Mouse (Mus musculus) natural killer cell, adult 2 months (primary cell): ENCODE data around the gene Kcnj15.
A peak's percentile ranks its signal among the peaks of the same experiment; 100 is the strongest.

Experiments used
- DNase-seq, 2 experiments: peaks; one replicate each; pipeline ENCODE4 v3.0.0; 2022; ENCODE audit warnings: low spot score in 2 of 2

The Kcnj15 gene

DNA sequence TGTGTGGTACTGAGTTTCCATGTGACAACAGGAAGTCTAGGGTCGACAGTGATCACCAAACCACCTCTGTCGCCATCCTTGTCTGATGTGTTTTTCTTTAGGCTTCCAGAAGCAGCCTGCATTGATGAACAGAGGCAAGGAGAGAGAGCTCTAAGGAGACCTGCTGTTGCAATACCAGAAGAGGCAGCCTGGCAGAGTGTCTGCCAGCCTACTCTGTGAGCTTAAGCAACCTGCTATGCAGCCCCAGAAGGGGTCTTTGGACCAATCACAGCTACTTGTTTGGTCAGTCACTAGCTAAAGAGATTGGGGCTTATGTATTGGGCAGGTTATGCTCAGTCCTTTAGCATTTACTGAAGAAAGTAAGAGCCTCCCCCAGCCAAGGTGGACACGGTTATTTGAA, 11.9 kb upstream of the Kcnj15 start:
- DNase-seq, result no peak

DNA sequence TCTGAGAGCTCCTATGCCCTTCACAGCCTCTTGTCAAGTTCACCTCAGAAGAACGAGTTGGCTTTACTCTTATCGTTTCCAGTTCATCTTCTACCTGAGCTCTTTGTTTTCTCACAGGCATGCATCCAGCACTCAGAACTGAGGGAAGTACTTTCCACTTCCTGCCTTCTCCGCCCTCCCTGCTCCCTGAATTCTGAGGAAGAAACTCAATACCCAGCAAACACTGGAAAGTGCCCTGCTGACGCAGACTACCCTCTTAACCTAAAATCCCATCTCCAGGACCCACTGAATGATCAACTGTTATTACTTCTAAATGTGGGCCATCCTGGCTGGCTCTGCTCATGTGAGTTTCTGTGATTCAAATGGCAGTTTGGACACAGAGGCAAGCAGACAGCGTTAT, 8.7 kb upstream of the Kcnj15 start:
- DNase-seq, result no peak

DNA sequence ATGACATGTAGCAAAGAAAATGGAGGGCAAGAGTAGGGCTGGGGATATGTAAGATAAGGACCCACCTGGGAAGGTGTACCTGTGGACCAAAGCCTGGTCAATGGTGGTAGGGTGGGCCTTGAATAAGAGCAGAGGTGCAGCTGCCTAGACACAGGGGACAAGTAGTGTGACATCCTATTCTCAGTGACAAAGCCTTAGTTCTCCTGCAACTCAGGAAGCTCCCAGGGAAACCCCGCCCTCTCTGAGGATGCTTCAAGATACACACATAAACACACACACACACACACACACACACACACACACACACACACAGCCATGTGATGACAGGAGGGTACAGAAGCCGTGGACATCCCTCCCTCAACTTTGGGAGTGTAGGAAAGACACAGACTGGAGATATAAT, 710 bp upstream of the Kcnj15 start:
- no peak for DNase-seq

DNA sequence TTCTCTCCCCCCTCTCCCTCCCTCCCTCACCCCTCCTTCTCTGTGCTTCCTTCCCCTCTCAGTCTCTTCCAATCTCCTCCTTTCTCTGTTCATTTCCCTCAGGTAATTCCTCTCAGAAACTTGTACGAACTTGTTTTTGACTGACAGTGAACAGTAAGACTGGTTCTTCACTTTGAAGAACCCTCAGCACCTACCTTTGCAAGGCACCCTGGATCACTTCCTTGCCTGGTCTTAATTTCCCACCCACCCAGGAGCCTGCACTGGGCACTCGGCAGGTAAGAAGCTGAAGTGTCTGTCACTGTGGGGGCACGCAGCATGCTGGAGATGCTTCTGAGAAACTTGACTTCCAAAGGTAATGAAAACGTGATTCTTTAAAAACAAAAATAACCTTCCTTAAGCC, 742 bp downstream of the Kcnj15 start:
- DNase-seq, result no peak

DNA sequence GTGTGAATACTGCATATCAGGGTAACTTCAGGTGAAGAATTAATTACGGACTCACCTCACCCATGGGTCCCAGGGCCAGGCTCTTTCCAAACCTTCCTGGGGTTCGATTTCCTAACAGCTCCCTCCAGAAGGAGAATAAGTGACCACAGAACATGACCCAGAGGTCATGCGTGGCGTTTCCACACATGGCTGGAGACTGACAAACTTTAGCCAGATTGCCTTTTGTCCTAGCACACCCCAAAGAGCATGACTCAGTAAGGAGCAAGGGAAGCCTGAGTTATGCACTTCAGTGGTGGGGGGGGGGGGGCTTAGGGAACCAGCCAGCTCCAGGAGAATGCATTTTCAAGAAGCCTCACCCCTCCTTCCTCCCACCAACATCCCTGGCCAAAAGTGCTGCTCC, 2.1 kb downstream of the Kcnj15 start:
- no peak for DNase-seq

DNA sequence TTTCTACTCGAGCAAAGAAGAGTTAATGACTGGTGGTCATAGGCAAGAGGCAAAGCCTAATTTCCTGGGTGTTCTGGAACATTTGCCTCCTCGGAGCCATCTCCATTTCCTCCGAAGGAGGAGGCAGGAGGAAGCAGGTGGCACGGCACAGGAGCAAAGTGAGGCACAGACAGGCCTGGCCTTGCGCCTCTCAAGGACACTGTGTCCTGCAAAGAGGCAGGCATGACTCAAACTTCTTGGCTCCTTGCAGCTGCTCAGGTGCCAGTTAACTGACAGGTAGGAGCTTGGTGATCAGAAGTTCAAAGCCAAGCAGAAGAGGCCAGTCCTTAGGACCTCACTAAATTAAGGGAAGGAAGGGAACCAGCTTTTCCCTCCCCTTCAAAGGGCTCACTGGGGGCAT, 3.3 kb downstream of the Kcnj15 start:
- no peak for DNase-seq

DNA sequence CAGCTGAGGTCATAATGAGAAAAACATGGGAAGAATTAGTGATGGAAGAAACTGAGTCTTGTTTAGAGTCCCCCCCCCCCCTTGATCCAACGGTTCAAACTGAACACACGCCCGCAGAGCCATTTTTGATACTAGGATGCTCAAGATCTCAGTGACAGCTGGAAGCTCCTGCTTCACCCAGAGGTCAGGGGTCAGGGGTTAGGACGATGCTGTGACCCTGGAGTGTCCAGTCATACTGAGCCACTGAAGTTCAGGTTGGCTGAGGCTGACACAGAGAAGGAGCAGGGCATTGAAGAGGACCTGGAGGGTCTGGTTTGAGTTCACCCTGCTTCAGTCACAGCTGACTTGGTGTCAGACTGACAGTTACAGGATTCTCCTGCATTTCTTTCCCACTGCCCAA, 4.4 kb downstream of the Kcnj15 start:
- DNase-seq, result no peak

DNA sequence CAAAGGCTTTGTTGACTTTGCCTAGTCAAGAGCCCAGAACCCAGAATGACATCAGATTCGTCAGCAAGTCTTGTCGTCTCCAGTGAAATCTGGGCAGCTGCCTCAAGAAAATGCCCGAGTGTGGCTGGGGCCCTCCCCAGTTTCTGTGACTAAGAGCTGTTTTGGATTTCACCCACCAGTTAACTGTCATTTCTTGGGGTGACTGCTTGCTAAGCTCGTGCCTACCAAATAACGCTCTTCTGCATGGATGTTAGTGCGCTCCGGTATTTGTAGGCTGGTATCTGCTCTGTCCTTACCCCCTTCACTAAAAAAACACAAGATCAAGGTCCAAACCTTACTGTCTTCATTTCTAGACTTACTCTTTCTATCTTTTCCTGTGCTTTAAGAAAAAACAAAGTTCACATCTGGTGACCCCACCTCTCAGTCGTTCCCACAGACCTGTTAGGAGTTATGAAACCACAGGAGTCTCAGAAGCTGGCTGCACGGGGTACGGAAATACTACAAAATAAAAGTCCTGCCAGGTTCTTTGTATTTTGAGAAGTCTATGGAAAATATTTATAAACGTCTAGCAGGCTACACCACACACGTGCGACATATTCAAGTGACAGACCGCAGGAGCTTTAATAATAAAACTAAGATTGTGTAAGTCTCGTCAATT, 5.5 kb downstream of the Kcnj15 start:
- peak; percentile 25 to 45 for DNase-seq

DNA sequence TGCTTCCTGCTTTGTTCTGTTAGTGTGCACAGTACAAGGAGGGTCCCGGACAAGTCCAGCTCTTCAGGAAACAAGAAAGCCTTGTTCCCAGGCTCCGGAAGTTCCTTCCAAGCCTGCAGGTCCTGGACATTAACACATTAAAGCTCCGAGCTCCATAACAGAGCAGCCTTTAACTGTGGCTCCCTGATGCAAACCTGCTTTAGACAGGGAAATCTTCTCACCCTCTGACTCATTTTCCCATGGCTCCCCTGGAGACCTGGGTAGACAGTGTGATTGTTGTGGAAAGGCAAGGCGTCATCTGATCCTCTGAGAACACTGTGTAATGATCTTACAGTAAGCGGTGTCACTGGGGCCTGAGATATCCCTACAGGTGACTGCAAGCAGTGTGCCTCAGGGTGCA, 7.0 kb downstream of the Kcnj15 start:
- no peak for DNase-seq

DNA sequence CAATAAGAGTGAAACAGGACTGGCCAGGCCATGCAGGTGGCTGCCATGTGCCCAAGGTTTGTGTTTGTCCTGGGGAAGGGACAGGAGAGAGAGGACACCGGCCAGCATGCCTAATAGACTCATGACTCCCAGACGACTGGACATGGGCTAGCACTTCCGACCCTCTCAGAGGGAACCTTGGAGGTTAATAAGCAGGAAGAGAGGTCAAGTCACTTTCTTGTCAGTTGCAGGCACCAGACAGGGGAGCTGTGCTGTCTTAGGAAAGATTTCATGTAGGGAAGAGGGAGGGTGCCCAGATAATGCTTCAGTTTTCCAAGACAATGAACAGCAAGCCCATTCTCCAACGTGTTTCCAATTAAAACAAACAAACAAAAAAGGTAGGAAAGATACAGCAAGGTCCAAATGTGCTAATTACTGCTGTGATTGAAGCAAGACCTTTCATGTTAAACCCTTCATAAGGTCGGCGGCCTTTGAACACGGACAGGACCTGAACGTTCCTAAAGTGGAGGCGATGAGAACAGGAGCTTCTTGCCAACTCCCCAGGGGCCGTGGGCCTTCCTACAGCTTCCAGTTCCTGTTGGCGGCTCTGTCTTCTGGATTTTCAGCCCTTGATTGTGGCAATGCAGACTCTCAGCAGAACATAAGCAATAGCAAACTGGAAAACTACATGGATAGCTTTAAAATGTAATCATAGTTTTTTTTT, 10.3 kb downstream of the Kcnj15 start:
- DNase-seq, result no peak

DNA sequence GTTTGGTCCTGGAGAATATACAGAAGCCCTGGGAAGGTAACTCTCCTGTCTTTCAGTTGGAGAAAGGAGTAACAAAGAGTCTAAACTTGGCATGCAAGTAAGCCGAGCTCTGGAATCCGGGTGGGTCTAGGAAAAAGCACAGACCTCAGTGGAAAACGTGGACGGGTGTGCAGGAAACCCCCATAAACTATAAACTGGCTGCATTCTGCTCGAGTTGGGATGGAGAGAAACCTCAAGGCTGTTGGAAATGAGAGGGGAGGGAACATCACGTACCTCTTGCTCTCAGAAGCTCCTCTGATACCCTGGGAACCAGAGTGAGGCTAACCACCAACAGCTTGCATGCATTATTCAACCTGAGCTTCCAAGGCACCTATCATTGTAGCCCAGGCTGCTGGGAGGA, 12.3 kb downstream of the Kcnj15 start:
- no peak for DNase-seq

DNA sequence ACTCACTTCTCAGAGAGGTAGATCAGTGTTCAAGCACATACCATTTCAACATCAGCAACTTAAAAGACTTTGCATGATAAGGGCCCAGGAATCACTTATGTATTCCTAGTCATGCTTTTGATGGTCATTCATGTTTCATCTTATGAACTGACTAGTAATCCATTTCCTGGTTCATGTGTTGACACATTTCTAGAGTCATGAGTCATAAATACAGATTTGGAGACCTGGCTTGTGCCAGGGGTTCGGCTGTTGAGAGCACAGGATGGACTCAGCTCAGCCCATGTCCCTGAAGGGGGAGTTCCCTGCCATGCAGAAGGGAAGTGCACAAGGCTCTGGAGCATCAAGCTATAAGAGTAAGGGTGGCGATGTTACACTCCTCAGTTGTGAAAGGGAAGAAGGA, 15.7 kb downstream of the Kcnj15 start:
- no peak for DNase-seq

DNA sequence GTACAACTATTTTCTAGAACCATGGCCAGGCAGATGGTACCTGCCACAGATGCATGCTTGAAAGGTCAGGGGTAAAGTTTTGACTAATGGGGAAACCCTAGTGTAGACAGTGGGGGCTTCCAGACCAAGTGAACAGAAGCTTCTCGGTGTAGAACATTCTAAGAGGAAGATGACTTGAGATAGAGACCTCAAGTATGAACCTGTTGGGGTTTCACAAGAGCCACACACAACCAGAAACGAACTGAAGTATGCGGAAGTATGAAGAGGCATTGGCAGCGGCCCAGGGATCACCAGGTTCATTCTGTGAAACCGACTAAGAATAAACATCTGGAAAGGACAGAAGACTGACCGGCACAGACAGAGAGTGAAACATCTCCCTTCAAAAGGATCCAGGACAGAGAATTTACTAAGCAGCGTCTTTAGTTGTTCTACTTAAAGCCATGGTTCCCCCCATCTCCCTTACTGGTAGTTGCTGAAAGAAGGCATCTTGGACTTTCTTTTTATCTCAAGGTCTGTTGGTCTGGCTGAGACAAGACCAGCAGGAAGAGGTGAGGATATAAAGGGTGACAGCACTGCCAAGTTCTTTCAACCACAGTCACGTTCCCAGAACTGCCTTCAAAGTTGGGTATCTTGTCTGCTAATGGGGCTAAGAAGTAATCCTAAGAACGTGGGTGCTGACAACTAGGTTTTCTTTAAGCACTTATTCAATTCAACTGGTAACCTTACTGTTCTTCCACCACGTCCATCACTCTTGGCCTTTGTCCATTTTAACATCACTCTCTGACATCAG, 18.6 kb downstream of the Kcnj15 start:
- DNase-seq, result no peak

DNA sequence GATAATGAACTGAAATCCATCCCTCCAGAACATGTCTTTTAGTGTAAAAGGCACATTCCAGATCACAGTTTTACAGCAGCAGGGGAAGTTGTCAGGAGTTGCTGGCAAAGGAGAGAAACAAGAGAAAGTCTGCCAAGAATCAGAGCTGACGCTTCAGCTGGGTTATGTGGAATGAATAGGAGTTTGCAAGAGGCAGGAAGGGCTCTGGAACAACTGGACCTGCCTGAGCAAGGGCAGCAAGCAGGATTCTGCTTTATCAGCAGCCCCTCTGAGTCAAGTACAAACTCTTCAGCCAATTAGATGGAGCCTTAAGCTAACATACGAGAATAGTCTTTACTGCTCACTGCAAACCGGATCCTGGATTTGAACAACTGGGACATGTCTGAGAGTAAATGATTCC, 21.7 kb downstream of the Kcnj15 start:
- no peak for DNase-seq

DNA sequence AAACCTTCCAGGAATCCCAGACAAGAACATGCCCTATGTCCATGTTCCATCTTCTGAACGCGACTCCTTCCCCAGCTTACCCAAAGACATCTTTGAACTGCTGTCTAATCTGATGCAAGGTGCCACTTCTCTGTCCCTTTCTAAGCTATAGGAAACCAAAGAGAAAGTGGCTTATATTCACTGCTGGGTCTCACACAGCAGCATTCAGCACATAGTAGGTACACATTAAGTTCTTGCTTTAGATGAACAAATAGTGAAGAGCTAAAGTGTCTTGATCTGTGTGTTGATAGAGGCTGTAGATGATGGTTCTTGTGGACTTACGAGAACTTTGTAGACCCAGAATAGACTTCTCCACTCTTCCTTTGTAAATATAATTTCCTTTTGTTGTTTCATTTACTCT, 23.0 kb downstream of the Kcnj15 start:
- DNase-seq, result no peak

DNA sequence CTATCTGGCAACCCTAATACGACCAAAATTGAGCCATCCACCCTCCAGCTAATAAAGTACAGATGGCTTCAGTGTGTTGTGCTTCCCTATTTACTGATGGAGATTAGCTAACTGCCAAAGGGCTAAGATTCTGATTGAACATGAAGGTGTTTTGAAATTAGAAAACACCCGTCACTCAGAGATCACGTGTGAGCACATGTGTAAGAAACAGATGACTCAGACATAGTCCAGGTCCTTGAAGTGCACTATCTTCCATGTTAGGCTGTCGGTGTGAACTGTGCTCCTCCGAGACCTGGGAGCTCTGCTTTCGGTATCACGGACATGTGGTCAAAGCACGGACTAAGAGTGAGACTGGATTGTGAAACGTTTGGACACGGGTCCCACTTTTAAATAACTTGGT, 26.0 kb downstream of the Kcnj15 start:
- DNase-seq, result no peak

DNA sequence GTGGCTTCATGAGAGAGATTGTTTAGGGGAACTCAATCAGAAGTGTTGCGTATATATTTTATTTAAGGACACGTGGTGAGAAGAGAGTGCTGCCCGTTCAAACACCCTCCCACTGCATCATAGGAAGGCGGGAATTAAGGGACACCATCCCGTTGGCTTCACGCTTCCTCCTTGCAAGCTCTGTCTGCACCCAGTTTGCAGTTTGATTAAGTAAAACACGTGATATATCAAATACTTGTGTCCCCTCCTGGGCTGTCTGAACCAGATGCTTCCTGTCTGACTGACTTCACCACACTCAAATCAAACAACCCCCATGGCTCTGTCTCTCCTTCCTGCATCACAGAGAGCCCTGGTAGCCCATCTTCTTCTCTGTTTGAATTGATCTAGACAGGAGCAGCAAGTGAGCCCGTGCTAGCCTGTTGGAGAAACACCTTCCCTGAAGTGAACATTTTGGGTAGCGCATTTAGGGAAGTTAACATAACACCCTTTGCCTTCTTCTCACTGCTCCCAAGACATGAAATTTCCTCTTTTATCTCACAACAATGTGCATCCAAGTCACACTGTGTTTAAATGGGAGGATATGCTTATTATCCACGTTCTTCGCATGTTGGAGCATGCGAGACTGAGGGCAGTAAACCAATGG, 26.8 kb downstream of the Kcnj15 start:
- DNase-seq, result peak in 1 of 2 experiments; percentile 19

DNA sequence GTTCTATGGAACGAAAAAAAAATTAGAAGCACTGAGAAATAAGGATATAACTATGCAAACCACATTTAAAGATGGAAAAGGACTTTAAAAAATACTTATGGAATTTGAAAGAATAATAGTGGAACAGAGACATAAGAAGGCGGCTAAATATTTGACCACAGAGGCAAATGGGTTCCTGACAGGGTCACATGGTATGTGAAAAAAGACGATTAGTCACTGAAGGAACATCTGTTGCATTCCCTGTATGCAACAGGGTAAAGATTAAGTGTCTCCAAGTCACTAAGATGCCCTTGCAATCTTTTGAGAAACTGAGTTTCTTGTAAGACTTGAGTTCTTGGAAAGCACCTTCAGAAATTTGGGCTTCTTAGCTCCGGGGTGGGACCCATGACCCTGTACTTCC, 27.7 kb downstream of the Kcnj15 start:
- DNase-seq, result no peak

DNA sequence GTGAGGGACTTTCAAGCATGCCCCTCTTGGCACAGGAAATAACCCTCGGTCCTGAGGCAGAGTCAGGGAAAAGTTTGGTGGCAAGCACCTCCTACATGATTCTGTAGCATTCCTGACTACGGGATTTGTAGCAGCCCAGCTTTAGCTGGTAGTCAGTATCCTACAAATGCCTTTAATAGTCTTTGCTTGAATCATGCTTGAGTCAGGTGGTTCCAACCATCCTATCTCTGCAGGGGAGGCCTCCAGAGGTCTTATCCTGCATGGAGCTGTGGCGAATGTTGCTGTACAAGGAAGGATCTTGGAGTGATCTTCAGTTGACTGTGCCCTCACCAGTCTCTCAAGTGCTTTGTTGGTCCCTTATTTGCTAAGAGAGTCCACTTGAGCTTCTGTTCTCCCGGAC, 28.4 kb downstream of the Kcnj15 start:
- no peak for DNase-seq

DNA sequence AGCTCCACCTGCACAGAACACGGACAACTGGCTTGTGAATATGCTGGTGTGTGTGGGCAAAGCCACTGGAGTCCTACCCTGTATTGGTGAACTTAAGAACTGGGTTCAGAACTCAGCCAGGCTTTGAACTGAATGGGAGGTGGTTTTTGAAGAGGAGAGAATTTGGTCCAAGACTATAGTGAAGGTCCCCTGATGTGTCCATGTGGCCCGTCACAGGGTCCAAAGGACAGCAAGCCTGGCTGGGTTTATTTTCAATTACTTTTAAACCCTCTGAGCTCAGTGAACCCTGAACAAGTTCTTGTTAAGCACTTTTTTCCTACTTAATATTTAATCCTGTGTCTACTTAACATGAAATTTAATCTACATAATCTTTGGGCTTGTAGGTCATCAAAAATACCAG, 30.3 kb downstream of the Kcnj15 start:
- no peak for DNase-seq

DNA sequence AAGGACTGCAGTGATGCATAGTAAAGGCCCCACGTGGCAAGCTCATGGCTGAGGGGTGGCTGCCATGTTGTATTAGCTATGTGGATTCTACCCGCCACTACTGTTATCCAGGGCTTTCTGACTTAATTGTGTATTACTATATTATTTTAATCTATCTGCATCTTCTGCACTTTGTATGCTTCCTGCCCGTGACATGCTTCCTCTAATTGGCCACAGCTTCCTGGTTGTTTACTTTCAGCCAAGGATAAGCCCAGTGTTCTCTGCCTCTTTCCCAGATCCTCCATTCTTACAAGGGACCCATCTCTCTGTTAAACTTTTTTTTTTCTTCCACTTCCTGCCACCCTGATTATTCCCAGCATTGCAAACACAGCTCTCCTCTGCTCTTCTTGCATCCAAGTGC, 32.0 kb downstream of the Kcnj15 start:
- no peak for DNase-seq

DNA sequence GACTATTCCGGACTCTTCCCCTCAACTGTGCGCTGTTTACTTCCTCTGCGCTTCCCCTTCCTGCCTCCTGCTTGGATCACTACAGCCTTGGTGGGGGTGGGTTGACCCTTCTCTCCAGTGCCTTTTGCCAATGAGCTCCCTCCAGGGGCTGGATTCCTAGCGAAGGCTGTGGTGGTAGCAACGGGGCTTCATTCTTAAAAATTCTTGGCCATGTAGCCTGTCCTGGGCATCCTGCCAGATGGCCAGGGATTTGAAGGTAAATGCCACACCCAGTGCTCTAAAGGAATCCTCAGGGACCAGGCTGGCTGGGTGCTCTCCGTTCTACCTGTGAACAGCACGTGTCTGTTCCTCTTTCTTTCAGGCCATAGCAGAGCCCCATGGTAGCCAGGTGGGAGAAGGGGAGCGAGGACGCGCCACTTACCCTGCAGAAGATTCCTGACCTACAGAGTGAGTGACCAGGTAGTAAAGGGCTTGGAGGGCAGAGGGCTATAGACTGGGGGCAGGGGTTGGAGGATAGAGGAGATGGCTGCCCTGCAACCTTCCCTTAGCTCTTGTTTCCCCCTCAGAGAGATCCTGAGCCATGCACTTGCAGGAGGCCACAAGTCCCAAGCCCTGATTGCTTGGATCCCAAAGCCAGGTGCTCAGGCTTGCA, 34.2 kb downstream of the Kcnj15 start:
- DNase-seq, result no peak
